Mouse (Mus musculus) liver, postnatal 0 days (tissue): ENCODE results near the gene R3hdml.

Experiments
- CTCF ChIP-seq: sonication (generic); IDR thresholded peaks from 2 replicates; pipeline ENCODE4 v1.5.1; 2016; ENCODE audit warnings: antibody characterized with exemption, low read depth
- EP300 ChIP-seq: IDR thresholded peaks from 2 replicates; pipeline ENCODE4 v1.6.1; 2016; ENCODE audit warnings: antibody characterized with exemption, low read depth, mild to moderate bottlenecking

DNA sequence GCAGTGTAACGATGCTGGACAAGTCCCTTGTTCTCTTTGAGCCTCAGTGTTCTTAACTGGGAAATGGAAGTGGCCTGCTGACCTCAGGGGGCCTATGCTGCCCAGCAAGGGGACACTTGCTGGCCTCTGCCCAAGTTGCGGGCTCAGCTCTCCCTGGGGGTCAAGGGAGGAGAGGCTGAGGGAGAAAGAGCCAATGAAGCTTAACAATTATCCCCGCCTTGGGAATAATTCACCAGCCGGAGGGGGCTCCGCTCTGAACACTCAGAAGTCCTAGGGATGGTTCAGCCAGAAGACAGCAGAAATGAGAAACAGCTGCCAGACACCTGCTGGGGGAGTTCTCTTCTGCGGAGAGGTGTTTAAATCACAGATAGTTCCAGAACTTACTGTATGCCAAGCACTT lies 57.7 kb downstream of the R3hdml start:
- TF ChIP-seq CTCF (no peak), EP300 (no peak)
